Mouse (Mus musculus) olfactory bulb, adult 2 months (tissue): Measurements from ENCODE around the gene Dnmt3l.

Experiments used
- CTCF ChIP-seq: fragments of 200-500 bp; IDR thresholded peaks from 2 replicates; pipeline ENCODE4 v1.5.1; 2012; ENCODE audit warnings: low read depth, mild to moderate bottlenecking, low read length, moderate library complexity; ENCODE audit not compliant: insufficient read depth
- POLR2A ChIP-seq: fragments of 200-500 bp; IDR thresholded peaks from 2 replicates; pipeline ENCODE4 v1.6.1; 2012; ENCODE audit warnings: mild to moderate bottlenecking, low read depth, low read length, moderate library complexity; ENCODE audit not compliant: insufficient read depth

DNA sequence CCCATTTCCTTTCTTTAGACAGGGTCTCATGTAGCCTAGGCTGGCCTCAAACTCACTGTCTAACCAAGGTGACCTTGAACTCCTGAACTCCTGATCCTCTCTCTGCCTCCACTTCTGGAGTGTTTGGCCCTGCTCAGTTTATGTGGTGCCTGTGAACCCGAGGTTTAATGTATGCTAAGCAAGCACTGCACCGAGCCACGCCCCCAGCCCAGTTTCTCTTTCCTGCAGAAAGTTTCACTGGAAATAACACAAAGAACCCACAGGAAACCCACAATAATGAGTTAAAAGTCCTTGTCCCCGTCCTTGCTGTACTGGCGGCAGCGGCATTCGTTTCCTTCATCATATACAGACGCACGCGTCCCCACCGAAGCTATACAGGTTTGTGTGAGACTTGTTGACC is 33.2 kb downstream of the Dnmt3l start:
- TF ChIP-seq CTCF (no peak), POLR2A (no peak)
